Comparison of ENCODE assay signal across 8 mouse cellular contexts in genomic region chr7:80246859-80247258, GRCm38 (mm10). TPM values are rescaled to one million over a fixed set of nuclear protein-coding genes. Genes with fewer than 3 reads are reported as not detected.
DNase-seq lines count a peak whose midpoint lies in the region; ATAC-seq and TF ChIP-seq lines count a peak whose summit lies in the region.

No protein-coding gene starts in this region.

- H3K4me2 ChIP-seq in embryonic facial prominence, embryonic 14.5 days (ENCODE audit: low read depth, low read length) = peak overlapping the region; percentile 58
- H3K4me2 ChIP-seq in limb, embryonic 11.5 days (ENCODE audit: low read depth, severe bottlenecking) = peak overlapping the region; percentile 47
- peak overlapping the region; percentile 56 for H3K4me2 ChIP-seq in neural tube, embryonic 14.5 days (ENCODE audit: low read depth, low read length)

- H3K27me3 ChIP-seq in embryonic facial prominence, embryonic 14.5 days (replicated peaks; ENCODE audit: control insufficient read depth, insufficient read depth, low read length) = no peaks in the 10 kb centered on the region
- no peaks in the 10 kb centered on the region for H3K27me3 ChIP-seq in limb, embryonic 11.5 days (ENCODE audit: control insufficient read depth, insufficient read depth, low read length)
- no peaks in the 10 kb centered on the region for H3K27me3 ChIP-seq in neural tube, embryonic 14.5 days (ENCODE audit: control insufficient read depth, insufficient read depth, low read length)

- no peak overlapping the region for H3K9ac ChIP-seq in embryonic facial prominence, embryonic 14.5 days (ENCODE audit: low read depth, low read length)
- no peak overlapping the region for H3K9ac ChIP-seq in limb, embryonic 11.5 days (ENCODE audit: low read length)
- no peak overlapping the region for H3K9ac ChIP-seq in neural tube, embryonic 14.5 days (replicated peaks; ENCODE audit: low read depth, low read length)

- WGBS in embryonic facial prominence, embryonic 14.5 days = 57% methylated on average over 7 of the region's 7 CpGs
- 68% methylated on average over 7 of the region's 7 CpGs for whole genome bisulfite sequencing in limb, embryonic 11.5 days
- WGBS in neural tube, embryonic 14.5 days = 64% methylated on average over 7 of the region's 7 CpGs

- H3K27ac ChIP-seq in left cerebral cortex, adult 2 months = no peak overlapping the region
- no peak overlapping the region; the same call in 1 of the 2 replicates for H3K27ac ChIP-seq in embryonic facial prominence, embryonic 14.5 days (replicated peaks; ENCODE audit: low read depth, low read length)
- H3K27ac ChIP-seq in limb, embryonic 11.5 days (replicated peaks; ENCODE audit: low read depth, low read length) = no peak overlapping the region
- no peak overlapping the region for H3K27ac ChIP-seq in neural tube, embryonic 14.5 days (ENCODE audit: low read depth, low read length)

- no peaks in the 10 kb centered on the region for H3K9me3 ChIP-seq in embryonic facial prominence, embryonic 14.5 days (ENCODE audit: control insufficient read depth, low read length)
- H3K9me3 ChIP-seq in limb, embryonic 11.5 days (ENCODE audit: control insufficient read depth, low read length) = no peaks in the 10 kb centered on the region
- H3K9me3 ChIP-seq in neural tube, embryonic 14.5 days (ENCODE audit: control insufficient read depth, low read length) = no peaks in the 10 kb centered on the region

- ATAC-seq in embryonic facial prominence, embryonic 14.5 days (ENCODE audit: low read depth) = no peak
- no peak for ATAC-seq in limb, embryonic 11.5 days (ENCODE audit: insufficient number of reproducible peaks, low FRiP score, low TSS enrichment, low read depth)
- no peak for ATAC-seq in neural tube, embryonic 14.5 days (ENCODE audit: low read depth)

- H3K4me3 ChIP-seq in left cerebral cortex, adult 2 months = peak overlapping the region; percentile 77
- H3K4me3 ChIP-seq in embryonic facial prominence, embryonic 14.5 days (ENCODE audit: low read depth, low read length) = peak overlapping the region; percentile 57
- no peak overlapping the region for H3K4me3 ChIP-seq in limb, embryonic 11.5 days (ENCODE audit: low read depth, low read length)
- peak overlapping the region; percentile 60 for H3K4me3 ChIP-seq in neural tube, embryonic 14.5 days (ENCODE audit: low read depth, low read length)

- no peak for DNase-seq in left cerebral cortex, adult 2 months (ENCODE audit: extremely low spot score in 1 of 2, low spot score in 2 of 2)
- DNase-seq in left cerebral cortex, postnatal 25 days (ENCODE audit: low spot score in 2 of 2) = no peak
- no peak for DNase-seq in embryonic facial prominence, embryonic 14.5 days (ENCODE audit: low spot score)
- no peak for DNase-seq in limb, embryonic 11.5 days (ENCODE audit: low spot score)
- DNase-seq in left cerebral cortex, postnatal 4 days = no peak
- no peak for DNase-seq in left cerebral cortex, adult 18-20 months (ENCODE audit: low spot score in 2 of 2)
- DNase-seq in cerebellum, postnatal 25 days = no peak

- no peaks in the 10 kb centered on the region for H3K36me3 ChIP-seq in embryonic facial prominence, embryonic 14.5 days (ENCODE audit: control insufficient read depth, insufficient read depth, low read length)
- H3K36me3 ChIP-seq in limb, embryonic 11.5 days (ENCODE audit: control insufficient read depth, insufficient read depth, low read length) = no peaks in the 10 kb centered on the region
- H3K36me3 ChIP-seq in neural tube, embryonic 14.5 days (ENCODE audit: control insufficient read depth, insufficient read depth, low read length) = no peaks in the 10 kb centered on the region

- TF ChIP-seq CTCF in left cerebral cortex, adult 2 months (IDR thresholded peaks at IDR 0.05) = no peak

- intact Hi-C loops in left cerebral cortex, adult 2 months (cut with DNase I) = no loop called here
- intact Hi-C loops in left cerebral cortex, postnatal 25 days (cut with DNase I) = loop anchor here (2.0 kb wide), 1 partner anchor 14 kb away; the partner anchor contains the start of gene Ngrn
- intact Hi-C loops in left cerebral cortex, postnatal 4 days (cut with DNase I) = no loop called here

- no peaks in the 10 kb centered on the region for H3K4me1 ChIP-seq in embryonic facial prominence, embryonic 14.5 days (ENCODE audit: control insufficient read depth, insufficient read depth, low read length)
- H3K4me1 ChIP-seq in limb, embryonic 11.5 days (ENCODE audit: control insufficient read depth, insufficient read depth, low read length) = no peaks in the 10 kb centered on the region
- no peaks in the 10 kb centered on the region for H3K4me1 ChIP-seq in neural tube, embryonic 14.5 days (ENCODE audit: control insufficient read depth, insufficient read depth, low read length)

RNA-seq across cellular contexts. Expression of gene Ttll13, which starts 0.7 kb away (rescaled TPM):
- total RNA-seq in left cerebral cortex, adult 2 months (2021) = 1 to 10 TPM; 2.0 to 2.8 TPM
- total RNA-seq in left cerebral cortex, postnatal 25 days (2021) = 1 to 10 TPM; 1.1 to 2.2 TPM
- 0.35 and 0.79 TPM in 2 replicates for polyA plus RNA-seq in embryonic facial prominence, embryonic 14.5 days (2014; fragmentation: Nextera tagmentation; extraction: Ambion mirVana)
- 0.30 and 0.91 TPM in 2 replicates for polyA plus RNA-seq in limb, embryonic 11.5 days (2014; fragmentation: Nextera tagmentation; extraction: Ambion mirVana)
- polyA plus RNA-seq in neural tube, embryonic 14.5 days (2014; fragmentation: Nextera tagmentation; extraction: Ambion mirVana) = 3.1 and 4.2 TPM in 2 replicates
- 1 to 10 TPM; 1.1 to 2.2 TPM for total RNA-seq in left cerebral cortex, postnatal 4 days (2021)
- 1 to 10 TPM; 1.9 to 3.0 TPM for total RNA-seq in left cerebral cortex, adult 18-20 months (2021)

RNA-seq across cellular contexts. Expression of gene Ngrn, which starts 14.2 kb away (rescaled TPM):
- 10 to 100 TPM; 40.8 to 45.3 TPM for total RNA-seq in left cerebral cortex, adult 2 months (2021)
- total RNA-seq in left cerebral cortex, postnatal 25 days (2021) = 10 to 100 TPM; 43.5 to 45.1 TPM
- 45.7 and 45.8 TPM in 2 replicates for polyA plus RNA-seq in embryonic facial prominence, embryonic 14.5 days (2014; fragmentation: Nextera tagmentation; extraction: Ambion mirVana)
- 47.4 and 49.0 TPM in 2 replicates for polyA plus RNA-seq in limb, embryonic 11.5 days (2014; fragmentation: Nextera tagmentation; extraction: Ambion mirVana)
- 66.2 and 70.2 TPM in 2 replicates for polyA plus RNA-seq in neural tube, embryonic 14.5 days (2014; fragmentation: Nextera tagmentation; extraction: Ambion mirVana)
- total RNA-seq in left cerebral cortex, postnatal 4 days (2021) = 10 to 100 TPM; 41.6 to 42.7 TPM
- 10 to 100 TPM; 41.8 to 47.0 TPM for total RNA-seq in left cerebral cortex, adult 18-20 months (2021)

RNA-seq across cellular contexts. Expression of gene Gdpgp1, which starts 14.2 kb away (rescaled TPM):
- 1 to 10 TPM; 6.1 to 7.5 TPM for total RNA-seq in left cerebral cortex, adult 2 months (2021)
- total RNA-seq in left cerebral cortex, postnatal 25 days (2021) = 1 to 10 TPM; 5.9 to 6.6 TPM
- 2.0 and 2.6 TPM in 2 replicates for polyA plus RNA-seq in embryonic facial prominence, embryonic 14.5 days (2014; fragmentation: Nextera tagmentation; extraction: Ambion mirVana)
- 4.6 and 4.8 TPM in 2 replicates for polyA plus RNA-seq in limb, embryonic 11.5 days (2014; fragmentation: Nextera tagmentation; extraction: Ambion mirVana)
- polyA plus RNA-seq in neural tube, embryonic 14.5 days (2014; fragmentation: Nextera tagmentation; extraction: Ambion mirVana) = 4.5 and 5.3 TPM in 2 replicates
- 1 to 10 TPM; 4.6 to 5.1 TPM for total RNA-seq in left cerebral cortex, postnatal 4 days (2021)
- total RNA-seq in left cerebral cortex, adult 18-20 months (2021) = 1 to 10 TPM; 5.3 to 6.4 TPM

RNA-seq across cellular contexts. Expression of gene Cib1, which starts 14.2 kb away (rescaled TPM):
- total RNA-seq in left cerebral cortex, adult 2 months (2021) = 10 to 100 TPM; 21.7 to 22.4 TPM
- total RNA-seq in left cerebral cortex, postnatal 25 days (2021) = 10 to 100 TPM; 18.4 to 19.9 TPM
- 73.7 and 89.1 TPM in 2 replicates for polyA plus RNA-seq in embryonic facial prominence, embryonic 14.5 days (2014; fragmentation: Nextera tagmentation; extraction: Ambion mirVana)
- polyA plus RNA-seq in limb, embryonic 11.5 days (2014; fragmentation: Nextera tagmentation; extraction: Ambion mirVana) = 55.5 and 60.8 TPM in 2 replicates
- 26.4 and 38.0 TPM in 2 replicates for polyA plus RNA-seq in neural tube, embryonic 14.5 days (2014; fragmentation: Nextera tagmentation; extraction: Ambion mirVana)
- total RNA-seq in left cerebral cortex, postnatal 4 days (2021) = 10 to 100 TPM; 14.2 to 16.4 TPM
- 10 to 100 TPM; 20.4 to 24.3 TPM for total RNA-seq in left cerebral cortex, adult 18-20 months (2021)

RNA-seq across cellular contexts. Expression of gene Vps33b, which starts 22.6 kb away (rescaled TPM):
- 10 to 100 TPM; 21.5 to 23.2 TPM for total RNA-seq in left cerebral cortex, adult 2 months (2021)
- total RNA-seq in left cerebral cortex, postnatal 25 days (2021) = 10 to 100 TPM; 20.2 to 20.6 TPM
- polyA plus RNA-seq in embryonic facial prominence, embryonic 14.5 days (2014; fragmentation: Nextera tagmentation; extraction: Ambion mirVana) = 7.0 TPM in 2 replicates
- polyA plus RNA-seq in limb, embryonic 11.5 days (2014; fragmentation: Nextera tagmentation; extraction: Ambion mirVana) = 13.0 and 18.9 TPM in 2 replicates
- polyA plus RNA-seq in neural tube, embryonic 14.5 days (2014; fragmentation: Nextera tagmentation; extraction: Ambion mirVana) = 34.9 and 35.3 TPM in 2 replicates
- 10 to 100 TPM; 34.1 to 36.0 TPM for total RNA-seq in left cerebral cortex, postnatal 4 days (2021)
- total RNA-seq in left cerebral cortex, adult 18-20 months (2021) = 10 to 100 TPM; 18.8 to 21.6 TPM
